Comparison of ENCODE assay signal across 7 mouse cellular contexts in genomic region chr6:51471782-51472181, GRCm38 (mm10). TPM values are rescaled to one million over a fixed set of nuclear protein-coding genes. Genes with fewer than 3 reads are reported as not detected.
DNase-seq lines count a peak whose midpoint lies in the region; ATAC-seq and TF ChIP-seq lines count a peak whose summit lies in the region.

No protein-coding gene starts in this region.

- H3K27ac ChIP-seq in lung, embryonic 14.5 days (ENCODE audit: low read depth): no peak overlapping the region
- no peak overlapping the region for H3K27ac ChIP-seq in embryonic facial prominence, embryonic 12.5 days
- peak overlapping the region; percentile 54; the same call in 1 of the 2 replicates for H3K27ac ChIP-seq in intestine, embryonic 15.5 days
- H3K27ac ChIP-seq in neural tube, embryonic 14.5 days (ENCODE audit: low read depth, low read length): no peak overlapping the region; the same call in 1 of the 2 replicates

- peaks cover 57% of the 10 kb centered on the region for H3K36me3 ChIP-seq in lung, embryonic 14.5 days (ENCODE audit: insufficient read depth)
- peaks cover 37% of the 10 kb centered on the region for H3K36me3 ChIP-seq in embryonic facial prominence, embryonic 12.5 days
- H3K36me3 ChIP-seq in intestine, embryonic 15.5 days: peaks cover 10% of the 10 kb centered on the region
- H3K36me3 ChIP-seq in neural tube, embryonic 14.5 days (ENCODE audit: control insufficient read depth, insufficient read depth, low read length): peaks cover 9% of the 10 kb centered on the region

- H3K4me1 ChIP-seq in lung, embryonic 14.5 days (ENCODE audit: insufficient read depth): peaks cover 5% of the 10 kb centered on the region; the same call in 1 of the 2 replicates
- peaks cover 18% of the 10 kb centered on the region for H3K4me1 ChIP-seq in embryonic facial prominence, embryonic 12.5 days
- H3K4me1 ChIP-seq in intestine, embryonic 15.5 days (replicated peaks): no peaks in the 10 kb centered on the region; the same call in 1 of the 2 replicates
- H3K4me1 ChIP-seq in neural tube, embryonic 14.5 days (ENCODE audit: control insufficient read depth, insufficient read depth, low read length): peaks cover 16% of the 10 kb centered on the region

- ATAC-seq in lung, embryonic 14.5 days (ENCODE audit: insufficient read depth): no peak
- no peak for ATAC-seq in embryonic facial prominence, embryonic 12.5 days (ENCODE audit: insufficient number of reproducible peaks, insufficient read depth, low FRiP score, low TSS enrichment)
- ATAC-seq in intestine, embryonic 15.5 days: no peak
- no peak for ATAC-seq in neural tube, embryonic 14.5 days (ENCODE audit: low read depth)

- H3K9me3 ChIP-seq in lung, embryonic 14.5 days (ENCODE audit: low read depth, low read length): no peaks in the 10 kb centered on the region
- no peaks in the 10 kb centered on the region for H3K9me3 ChIP-seq in embryonic facial prominence, embryonic 12.5 days
- no peaks in the 10 kb centered on the region for H3K9me3 ChIP-seq in intestine, embryonic 15.5 days
- no peaks in the 10 kb centered on the region for H3K9me3 ChIP-seq in neural tube, embryonic 14.5 days (ENCODE audit: control insufficient read depth, low read length)

- H3K9ac ChIP-seq in lung, embryonic 14.5 days: peak overlapping the region; percentile 100
- H3K9ac ChIP-seq in embryonic facial prominence, embryonic 12.5 days: peak overlapping the region; percentile 63
- H3K9ac ChIP-seq in intestine, embryonic 15.5 days: peak overlapping the region; percentile 39
- H3K9ac ChIP-seq in neural tube, embryonic 14.5 days (replicated peaks; ENCODE audit: low read depth, low read length): peak overlapping the region; percentile 100; the same call in 1 of the 2 replicates

- no peak for TF ChIP-seq CTCF in lung, embryonic 14.5 days (IDR thresholded peaks at IDR 0.05; ENCODE audit: low read depth)

- WGBS in lung, embryonic 14.5 days: 11% methylated on average over 3 of the region's 3 CpGs
- WGBS in embryonic facial prominence, embryonic 12.5 days: 14% methylated on average over 3 of the region's 3 CpGs
- 11% methylated on average over 3 of the region's 3 CpGs for WGBS in intestine, embryonic 15.5 days
- WGBS in neural tube, embryonic 14.5 days: 13% methylated on average over 3 of the region's 3 CpGs

- H3K4me3 ChIP-seq in lung, embryonic 14.5 days (ENCODE audit: low read depth, low read length): peak overlapping the region; percentile 100
- peak overlapping the region; percentile 94 for H3K4me3 ChIP-seq in embryonic facial prominence, embryonic 12.5 days
- H3K4me3 ChIP-seq in intestine, embryonic 15.5 days (replicated peaks): peak overlapping the region; percentile 25
- peak overlapping the region; percentile 100 for H3K4me3 ChIP-seq in neural tube, embryonic 14.5 days (ENCODE audit: low read depth, low read length)

- H3K27me3 ChIP-seq in lung, embryonic 14.5 days (ENCODE audit: insufficient read depth, low read length): no peaks in the 10 kb centered on the region
- H3K27me3 ChIP-seq in embryonic facial prominence, embryonic 12.5 days: no peaks in the 10 kb centered on the region
- H3K27me3 ChIP-seq in intestine, embryonic 15.5 days (replicated peaks): no peaks in the 10 kb centered on the region
- no peaks in the 10 kb centered on the region; the same call in 1 of the 2 replicates for H3K27me3 ChIP-seq in neural tube, embryonic 14.5 days (ENCODE audit: control insufficient read depth, insufficient read depth, low read length)

- DNase-seq in lung, embryonic 14.5 days: peak; percentile 59
- no peak for DNase-seq in lung, postnatal 4 days
- no peak for DNase-seq in frontal cortex, postnatal 14 days (ENCODE audit: low spot score in 2 of 2)
- no peak for DNase-seq in kidney, adult 9 months

- peak overlapping the region; percentile 72 for H3K4me2 ChIP-seq in lung, embryonic 14.5 days
- H3K4me2 ChIP-seq in embryonic facial prominence, embryonic 12.5 days (replicated peaks): peak overlapping the region; percentile 69
- peak overlapping the region; percentile 62 for H3K4me2 ChIP-seq in intestine, embryonic 15.5 days (replicated peaks)
- peak overlapping the region; percentile 59 for H3K4me2 ChIP-seq in neural tube, embryonic 14.5 days (ENCODE audit: low read depth, low read length)

RNA-seq across cellular contexts. Expression of gene Cbx3, which starts 1.6 kb away (rescaled TPM):
- polyA plus RNA-seq in lung, embryonic 14.5 days (2014; fragmentation: Nextera tagmentation; extraction: Ambion mirVana): 563 and 591 TPM in 2 replicates
- polyA plus RNA-seq in embryonic facial prominence, embryonic 12.5 days (2016; fragmentation: Nextera tagmentation; extraction: Ambion mirVana): 545 and 581 TPM in 2 replicates
- polyA plus RNA-seq in intestine, embryonic 15.5 days (2015; fragmentation: Nextera tagmentation; extraction: Ambion mirVana): 342 and 418 TPM in 2 replicates
- polyA plus RNA-seq in neural tube, embryonic 14.5 days (2014; fragmentation: Nextera tagmentation; extraction: Ambion mirVana): 360 and 386 TPM in 2 replicates

RNA-seq across cellular contexts. Expression of gene Hnrnpa2b1, which starts 2.1 kb away (rescaled TPM):
- polyA plus RNA-seq in lung, embryonic 14.5 days (2014; fragmentation: Nextera tagmentation; extraction: Ambion mirVana): 1,221 and 1,233 TPM in 2 replicates
- 2,177 and 2,461 TPM in 2 replicates for polyA plus RNA-seq in embryonic facial prominence, embryonic 12.5 days (2016; fragmentation: Nextera tagmentation; extraction: Ambion mirVana)
- polyA plus RNA-seq in intestine, embryonic 15.5 days (2015; fragmentation: Nextera tagmentation; extraction: Ambion mirVana): 1,529 and 1,675 TPM in 2 replicates
- 791 and 971 TPM in 2 replicates for polyA plus RNA-seq in neural tube, embryonic 14.5 days (2014; fragmentation: Nextera tagmentation; extraction: Ambion mirVana)

RNA-seq across cellular contexts. Expression of gene Nfe2l3, which starts 39.3 kb away (rescaled TPM):
- 2.8 and 3.1 TPM in 2 replicates for polyA plus RNA-seq in lung, embryonic 14.5 days (2014; fragmentation: Nextera tagmentation; extraction: Ambion mirVana)
- 1.9 and 2.1 TPM in 2 replicates for polyA plus RNA-seq in embryonic facial prominence, embryonic 12.5 days (2016; fragmentation: Nextera tagmentation; extraction: Ambion mirVana)
- 1.9 TPM in 2 replicates for polyA plus RNA-seq in intestine, embryonic 15.5 days (2015; fragmentation: Nextera tagmentation; extraction: Ambion mirVana)
- polyA plus RNA-seq in neural tube, embryonic 14.5 days (2014; fragmentation: Nextera tagmentation; extraction: Ambion mirVana): 4.2 and 4.6 TPM in 2 replicates

RNA-seq across cellular contexts. Expression of gene Snx10, which starts 51.9 kb away (rescaled TPM):
- 11.3 and 14.2 TPM in 2 replicates for polyA plus RNA-seq in lung, embryonic 14.5 days (2014; fragmentation: Nextera tagmentation; extraction: Ambion mirVana)
- 17.2 and 21.1 TPM in 2 replicates for polyA plus RNA-seq in embryonic facial prominence, embryonic 12.5 days (2016; fragmentation: Nextera tagmentation; extraction: Ambion mirVana)
- polyA plus RNA-seq in intestine, embryonic 15.5 days (2015; fragmentation: Nextera tagmentation; extraction: Ambion mirVana): 12.1 and 14.4 TPM in 2 replicates
- polyA plus RNA-seq in neural tube, embryonic 14.5 days (2014; fragmentation: Nextera tagmentation; extraction: Ambion mirVana): 62.4 and 63.9 TPM in 2 replicates

Comparison
In these comparisons a context has a peak if more than half of its experiments do, and no peak if none do; other contexts are left out.
1. H3K4me3 ChIP-seq: peak in every context shown above with its lines; median percentile 100 in lung, embryonic 14.5 days; 100 in neural tube, embryonic 14.5 days; 94 in embryonic facial prominence, embryonic 12.5 days; 25 in intestine, embryonic 15.5 days.
2. H3K9ac ChIP-seq: peak in every context shown above with its lines; median percentile 100 in lung, embryonic 14.5 days; 100 in neural tube, embryonic 14.5 days; 63 in embryonic facial prominence, embryonic 12.5 days; 39 in intestine, embryonic 15.5 days.